ENCODE assay signal across 8 mouse cellular contexts in genomic region chr3:52510088-52510765, GRCm38 (mm10).
A peak's percentile ranks its signal among the peaks of the same experiment; 100 is the strongest.
DNase-seq lines count a peak whose midpoint lies in the region; ATAC-seq lines count a peak whose summit lies in the region.

No protein-coding gene starts in this region.

- ATAC-seq in heart, embryonic 11.5 days (replicated peaks; ENCODE audit: insufficient number of reproducible peaks, low FRiP score, low TSS enrichment) = no peak
- ATAC-seq in frontal cortex, adult (ENCODE audit: low TSS enrichment) = peak; percentile 95
- peak; percentile 88 for ATAC-seq in midbrain, embryonic 16.5 days
- ATAC-seq in megakaryocyte-erythroid progenitor cell, adult 5-6 weeks (replicated peaks; ENCODE audit: low FRiP score, low TSS enrichment, poor library complexity, severe bottlenecking) = no peak

- WGBS in heart, embryonic 11.5 days (ENCODE audit: insufficient replicate concordance) = 61% methylated on average over 12 of the region's 12 CpGs
- 56% methylated on average over 12 of the region's 12 CpGs for WGBS in midbrain, embryonic 16.5 days

- no peak overlapping the region for H3K4me3 ChIP-seq in heart, embryonic 11.5 days (ENCODE audit: low read depth, low read length)
- H3K4me3 ChIP-seq in brown adipose tissue, adult 24 weeks (ENCODE audit: insufficient read depth, low read depth, low read length) = peak overlapping the region; percentile 40
- H3K4me3 ChIP-seq in midbrain, embryonic 16.5 days (ENCODE audit: low read depth, low read length) = peak overlapping the region; percentile 22

- peak overlapping the region; percentile 17 for H3K4me2 ChIP-seq in heart, embryonic 11.5 days
- H3K4me2 ChIP-seq in midbrain, embryonic 16.5 days (ENCODE audit: low read length) = peak overlapping the region; percentile 42

- H3K9me3 ChIP-seq in heart, embryonic 11.5 days (replicated peaks; ENCODE audit: control insufficient read depth, low read length) = no peaks in the 10 kb centered on the region; the same call in 1 of the 2 replicates
- no peaks in the 10 kb centered on the region for H3K9me3 ChIP-seq in midbrain, embryonic 16.5 days (replicated peaks; ENCODE audit: control insufficient read depth, low read length, poor library complexity, severe bottlenecking)

- no peaks in the 10 kb centered on the region for H3K27me3 ChIP-seq in heart, embryonic 11.5 days (ENCODE audit: control insufficient read depth, insufficient read depth, low read length)
- H3K27me3 ChIP-seq in midbrain, embryonic 16.5 days (ENCODE audit: control insufficient read depth, insufficient read depth, low read depth, low read length) = no peaks in the 10 kb centered on the region; the same call in 1 of the 2 replicates

- H3K27ac ChIP-seq in heart, embryonic 11.5 days (ENCODE audit: low read depth, low read length) = no peak overlapping the region
- peak overlapping the region; percentile 37 for H3K27ac ChIP-seq in brown adipose tissue, adult 24 weeks (replicated peaks; ENCODE audit: low read depth, low read length)
- H3K27ac ChIP-seq in midbrain, embryonic 16.5 days (ENCODE audit: low read length) = no peak overlapping the region

- H3K4me1 ChIP-seq in heart, embryonic 11.5 days (ENCODE audit: control insufficient read depth, insufficient read depth, low read length) = peaks cover 4% of the 10 kb centered on the region; the same call in 1 of the 2 replicates
- 0 out of 2 replicates have a peak, but pooled peaks cover 7% of the 10 kb centered on the region for H3K4me1 ChIP-seq in brown adipose tissue, adult 24 weeks (ENCODE audit: control insufficient read depth, insufficient read depth, insufficient read length, low read length)
- no peaks in the 10 kb centered on the region; the same call in 1 of the 2 replicates for H3K4me1 ChIP-seq in midbrain, embryonic 16.5 days (ENCODE audit: control insufficient read depth, insufficient read depth, low read length)

- H3K36me3 ChIP-seq in heart, embryonic 11.5 days (ENCODE audit: control insufficient read depth, insufficient read depth, low read length) = no peaks in the 10 kb centered on the region
- H3K36me3 ChIP-seq in midbrain, embryonic 16.5 days (ENCODE audit: control insufficient read depth, insufficient read depth, low read length) = no peaks in the 10 kb centered on the region

- no peak for DNase-seq in heart, postnatal 4 days
- DNase-seq in layer of hippocampus, adult 8-10 months (ENCODE audit: low spot score in 2 of 2) = peak; percentile 51 to 59
- no peak for DNase-seq in adrenal gland, postnatal 10 days

- no peak overlapping the region for H3K9ac ChIP-seq in heart, embryonic 11.5 days (ENCODE audit: low read depth, low read length)
- H3K9ac ChIP-seq in midbrain, embryonic 16.5 days (ENCODE audit: low read depth, low read length) = no peak overlapping the region

Comparison
In these comparisons a context has a peak if more than half of its experiments do, and no peak if none do; other contexts are left out.
1. ATAC-seq: peak in frontal cortex, adult (single experiment) and midbrain, embryonic 16.5 days (single experiment); none in heart, embryonic 11.5 days (single experiment) and megakaryocyte-erythroid progenitor cell, adult 5-6 weeks (single experiment).
2. DNase-seq: peak in layer of hippocampus, adult 8-10 months (2 of 2); none in heart, postnatal 4 days (single experiment) and adrenal gland, postnatal 10 days (single experiment).